ENCODE assay signal across 24 mouse cellular contexts in the genomic region with DNA sequence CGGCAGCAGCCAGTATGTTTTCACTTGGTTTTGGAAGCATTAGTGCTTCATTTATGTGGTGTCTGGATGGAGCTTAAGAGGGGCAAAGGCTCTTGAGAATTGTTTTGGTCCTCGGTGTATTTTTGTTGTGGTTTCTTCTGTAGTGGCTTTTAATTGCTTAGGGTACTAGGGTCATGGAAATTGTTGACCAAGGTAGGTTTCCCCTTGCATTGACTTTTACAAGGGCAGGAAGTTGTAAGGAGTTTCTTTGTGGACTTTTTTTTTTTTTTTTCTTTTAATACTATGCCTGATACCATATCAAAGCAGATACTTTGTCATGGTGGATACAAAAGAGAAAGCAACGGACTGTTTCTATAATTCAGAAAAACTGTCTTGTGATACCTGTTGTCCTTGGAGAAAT. TPM values are rescaled to one million over a fixed set of nuclear protein-coding genes. Genes with fewer than 3 reads are reported as not detected.
A peak's percentile ranks its signal among the peaks of the same experiment; 100 is the strongest.
DNase-seq lines count a peak whose midpoint lies in the region; ATAC-seq lines count a peak whose summit lies in the region.
"Had no signal": no experiment of that assay in that cellular context is flagged by ENCODE, and none has a peak within 500 bp of the region (broad histone marks: within the 10 kb centered on the region; RNA-seq: fewer than 3 reads in every experiment).

No protein-coding gene starts in this region.

- H3K4me3 ChIP-seq in hindbrain, embryonic 12.5 days = no peak overlapping the region
- no peak overlapping the region for H3K4me3 ChIP-seq in hindbrain, embryonic 14.5 days (replicated peaks; ENCODE audit: low read length)
- H3K4me3 ChIP-seq: embryonic facial prominence, embryonic 12.5 days; embryonic facial prominence, embryonic 15.5 days; gastrocnemius, adult 2 months; hindbrain, embryonic 13.5 days; intestine, embryonic 15.5 days had no signal

- no peak overlapping the region for H3K4me2 ChIP-seq in hindbrain, embryonic 12.5 days (replicated peaks)
- no peak overlapping the region for H3K4me2 ChIP-seq in hindbrain, embryonic 14.5 days (replicated peaks)
- H3K4me2 ChIP-seq: embryonic facial prominence, embryonic 12.5 days; embryonic facial prominence, embryonic 15.5 days; heart, embryonic 11.5 days; hindbrain, embryonic 13.5 days; intestine, embryonic 15.5 days had no signal

- peaks cover 33% of the 10 kb centered on the region for H3K36me3 ChIP-seq in hindbrain, embryonic 12.5 days
- peaks cover 57% of the 10 kb centered on the region for H3K36me3 ChIP-seq in hindbrain, embryonic 14.5 days (replicated peaks; ENCODE audit: control insufficient read depth, insufficient read depth)

- no peaks in the 10 kb centered on the region for H3K27me3 ChIP-seq in hindbrain, embryonic 12.5 days
- H3K27me3 ChIP-seq in hindbrain, embryonic 14.5 days (ENCODE audit: control insufficient read depth, insufficient read depth, low read length) = no peaks in the 10 kb centered on the region
- H3K27me3 ChIP-seq: embryonic facial prominence, embryonic 12.5 days; embryonic facial prominence, embryonic 15.5 days; hindbrain, embryonic 13.5 days; intestine, embryonic 15.5 days had no signal

- peak; percentile 55 for DNase-seq in CD4-positive helper T cell, adult 2 months (ENCODE audit: low read depth, low spot score)
- peak; percentile 37 for DNase-seq in naive thymus-derived CD4-positive, alpha-beta T cell, adult 2 months (ENCODE audit: low read depth)
- DNase-seq in hindbrain, embryonic 14.5 days (ENCODE audit: low spot score) = no peak
- DNase-seq: adrenal gland, adult 8-10 months; adrenal gland, postnatal 25 days; cerebellum, adult 18-20 months; cerebellum, adult 9-10 months; cerebellum, postnatal 25 days; forebrain, postnatal 0 days; gastrocnemius, adult 2 months; gastrocnemius, postnatal 14 days; heart, adult 11 months; kidney, adult 11 months had no signal

- no peaks in the 10 kb centered on the region for H3K4me1 ChIP-seq in hindbrain, embryonic 12.5 days
- no peaks in the 10 kb centered on the region for H3K4me1 ChIP-seq in hindbrain, embryonic 14.5 days (replicated peaks; ENCODE audit: control insufficient read depth, insufficient read depth, low read length)
- H3K4me1 ChIP-seq: embryonic facial prominence, embryonic 12.5 days; embryonic facial prominence, embryonic 15.5 days; hindbrain, embryonic 13.5 days; intestine, embryonic 15.5 days had no signal

- no peaks in the 10 kb centered on the region for H3K9me3 ChIP-seq in hindbrain, embryonic 12.5 days (replicated peaks)
- no peaks in the 10 kb centered on the region for H3K9me3 ChIP-seq in hindbrain, embryonic 14.5 days (ENCODE audit: control insufficient read depth, low read length)
- H3K9me3 ChIP-seq: embryonic facial prominence, embryonic 12.5 days; embryonic facial prominence, embryonic 15.5 days; hindbrain, embryonic 13.5 days; intestine, embryonic 15.5 days had no signal

- peak; percentile 83 for ATAC-seq in activated CD4-positive, CD25-positive, alpha-beta regulatory T cell, adult 4 months
- no peak for ATAC-seq in hindbrain, embryonic 12.5 days (ENCODE audit: low FRiP score)
- no peak for ATAC-seq in hindbrain, embryonic 14.5 days (ENCODE audit: low FRiP score)
- ATAC-seq in cerebellum, adult (ENCODE audit: insufficient number of reproducible peaks, low FRiP score, low TSS enrichment) = no peak
- ATAC-seq: forebrain, embryonic 14.5 days; forebrain, postnatal 0 days; hindbrain, postnatal 0 days; intestine, embryonic 15.5 days had no signal

- H3K9ac ChIP-seq in hindbrain, embryonic 12.5 days = no peak overlapping the region
- no peak overlapping the region for H3K9ac ChIP-seq in hindbrain, embryonic 14.5 days
- H3K9ac ChIP-seq: embryonic facial prominence, embryonic 12.5 days; embryonic facial prominence, embryonic 15.5 days; forebrain, postnatal 0 days; hindbrain, embryonic 13.5 days; intestine, embryonic 15.5 days had no signal

- 94% methylated on average over 3 of the region's 3 CpGs for WGBS in hindbrain, embryonic 12.5 days
- WGBS in hindbrain, embryonic 14.5 days = 96% methylated on average over 3 of the region's 3 CpGs

- no peak overlapping the region for H3K27ac ChIP-seq in hindbrain, embryonic 12.5 days
- H3K27ac ChIP-seq in hindbrain, embryonic 14.5 days = no peak overlapping the region
- H3K27ac ChIP-seq: embryonic facial prominence, embryonic 12.5 days; embryonic facial prominence, embryonic 15.5 days; gastrocnemius, adult 2 months; hindbrain, embryonic 13.5 days; hindbrain, postnatal 0 days; intestine, embryonic 15.5 days had no signal

RNA-seq across cellular contexts. Expression of gene Luc7l2, which starts 30.6 kb away (rescaled TPM):
- 100 to 1,000 TPM; 101 to 117 TPM for polyA plus RNA-seq in activated CD4-positive, CD25-positive, alpha-beta regulatory T cell, adult 4 months (2017; shearing (Covaris generic))
- 48.6 and 49.3 TPM in 2 replicates for polyA plus RNA-seq in hindbrain, embryonic 12.5 days (2016; fragmentation: Nextera tagmentation; extraction: Ambion mirVana)
- polyA plus RNA-seq in hindbrain, embryonic 14.5 days (2014; fragmentation: Nextera tagmentation; extraction: Ambion mirVana) = 34.1 and 49.3 TPM in 2 replicates

RNA-seq across cellular contexts. Expression of gene Fmc1, which starts 48.4 kb away (rescaled TPM):
- polyA plus RNA-seq in activated CD4-positive, CD25-positive, alpha-beta regulatory T cell, adult 4 months (2017; shearing (Covaris generic)) = 10 to 100 TPM; 70.9 to 75.0 TPM
- polyA plus RNA-seq in hindbrain, embryonic 12.5 days (2016; fragmentation: Nextera tagmentation; extraction: Ambion mirVana) = 100 and 122 TPM in 2 replicates
- 195 and 213 TPM in 2 replicates for polyA plus RNA-seq in hindbrain, embryonic 14.5 days (2014; fragmentation: Nextera tagmentation; extraction: Ambion mirVana)

RNA-seq across cellular contexts. Expression of gene Klrg2, which starts 55.3 kb away (rescaled TPM):
- polyA plus RNA-seq in activated CD4-positive, CD25-positive, alpha-beta regulatory T cell, adult 4 months (2017; shearing (Covaris generic)) = not detected
- polyA plus RNA-seq in hindbrain, embryonic 12.5 days (2016; fragmentation: Nextera tagmentation; extraction: Ambion mirVana) = 0.18 and 0.28 TPM in 2 replicates
- polyA plus RNA-seq in hindbrain, embryonic 14.5 days (2014; fragmentation: Nextera tagmentation; extraction: Ambion mirVana) = 0.16 TPM in 1 of 2 replicates, not detected in the other
- polyA plus RNA-seq: forebrain, embryonic 11.5 days; forebrain, embryonic 14.5 days had no signal
